Mouse (Mus musculus) gastrocnemius, postnatal 14 days (tissue): ENCODE measurements around the gene Tnfrsf25. TPM values are rescaled to one million over a fixed set of nuclear protein-coding genes. Genes with fewer than 3 reads are reported as not detected.

Experiments
- DNase-seq: peaks from one replicate; pipeline ENCODE4 v3.0.0; 2021; ENCODE audit warnings: mixed read lengths
- intact Hi-C: fragments of 180-260 bp; cut with DNase I; formaldehyde crosslinking; loops from one replicate; pipeline ENCODE4 v1.15.1; 2025; ENCODE audit warnings: low total_unique reads
- total RNA-seq, 2 experiments: library from RNA; stranded (reverse); gene quantifications; 2 replicates each; pipeline ENCODE4 v1.2.3; 2021

Gene Tnfrsf25
- total RNA-seq, 2 experiments from 2014 or later: 0.74 to 1.1 TPM

DNA sequence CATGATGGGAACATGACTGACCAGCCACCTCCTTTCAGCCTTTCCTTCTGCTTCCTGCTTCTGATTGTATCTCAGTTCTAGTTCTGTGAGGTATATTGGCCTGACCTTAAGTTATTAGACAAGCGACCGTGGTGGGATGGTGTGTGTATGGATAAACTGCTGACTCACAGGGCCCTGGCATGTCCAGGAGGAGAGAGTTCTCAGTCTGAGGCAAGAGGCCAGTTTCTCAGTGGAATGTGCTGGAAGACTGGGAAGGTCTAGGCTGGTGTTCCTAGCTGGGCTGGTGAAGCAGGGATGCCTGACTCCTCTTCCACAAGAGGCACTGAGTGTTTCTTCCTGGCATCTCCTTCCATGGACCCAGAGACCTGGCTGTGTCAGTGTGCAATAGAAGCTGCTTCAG is 47.0 kb downstream of the Tnfrsf25 start:
- DNase-seq: no peak
- intact Hi-C loops: loop anchor here (10.0 kb wide), 1 partner anchor 272 kb away; no protein-coding TSS in a partner anchor

DNA sequence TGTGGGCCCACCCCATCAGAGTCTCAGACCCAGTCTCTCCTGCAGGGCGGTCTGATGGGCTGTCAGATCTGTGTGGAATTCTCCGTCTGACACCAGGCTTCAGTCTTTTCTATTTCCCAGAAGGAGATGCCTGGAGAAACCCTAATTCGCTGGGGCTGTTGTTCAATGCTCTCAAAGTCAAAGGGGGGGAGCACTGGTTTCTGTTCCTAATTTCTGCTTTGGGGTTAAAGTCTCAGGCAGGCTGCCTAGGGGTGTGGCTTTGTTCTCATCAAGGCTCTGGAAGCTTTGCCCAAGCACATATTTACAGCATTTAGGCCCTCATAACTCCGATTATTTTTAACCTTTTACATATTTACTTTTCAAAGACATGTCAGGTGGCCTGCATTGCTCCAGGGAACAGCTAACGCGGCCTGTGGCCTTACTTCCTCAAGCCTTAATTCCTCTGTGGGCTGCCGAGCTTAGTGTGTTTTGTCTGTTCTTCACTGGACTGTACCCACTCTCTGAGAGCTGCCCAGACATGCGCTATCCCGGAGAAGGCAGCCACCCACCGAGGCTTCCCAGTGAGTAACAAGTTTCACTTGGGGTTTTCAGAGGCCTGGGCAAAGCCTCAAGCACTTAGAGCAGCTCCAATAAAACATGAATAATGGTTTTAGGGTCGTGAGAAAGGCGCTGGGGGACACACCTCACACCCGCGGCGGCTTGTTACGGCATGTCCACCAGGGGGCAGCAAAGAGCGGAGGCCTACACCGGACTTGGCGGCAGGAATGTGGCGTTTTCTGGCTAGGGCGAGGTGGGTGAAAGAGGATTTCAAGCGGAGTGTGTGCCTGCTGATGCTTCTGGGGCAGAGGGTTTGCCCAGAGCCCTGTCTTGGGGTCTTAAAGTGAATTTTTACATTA is 49.5 kb downstream of the Tnfrsf25 start:
- intact Hi-C loops: loop anchor here (10.0 kb wide), 1 partner anchor 270 kb away; no protein-coding TSS in a partner anchor
- DNase-seq: peak; percentile 78

DNA sequence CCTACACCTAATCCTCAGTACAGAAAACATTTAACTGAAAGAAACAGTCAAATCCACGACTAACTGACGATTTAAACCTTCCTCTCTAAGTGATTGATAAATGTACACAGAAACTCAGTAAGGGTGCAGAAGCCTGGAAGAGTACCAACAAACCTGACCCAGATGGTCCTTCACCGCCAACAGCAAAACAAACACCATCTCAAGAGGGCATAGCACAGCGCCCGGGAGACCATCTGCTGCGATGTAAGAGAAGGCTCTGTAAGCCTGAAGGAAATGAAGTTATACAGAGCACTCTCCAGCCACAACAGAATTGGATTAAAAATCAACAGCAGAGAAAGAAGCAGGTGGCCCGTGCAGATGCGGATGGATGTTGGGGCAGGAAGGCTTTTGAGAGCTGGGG is 52.3 kb downstream of the Tnfrsf25 start:
- intact Hi-C loops: loop anchor here (10.0 kb wide), 1 partner anchor 267 kb away; no protein-coding TSS in a partner anchor
- DNase-seq: no peak

DNA sequence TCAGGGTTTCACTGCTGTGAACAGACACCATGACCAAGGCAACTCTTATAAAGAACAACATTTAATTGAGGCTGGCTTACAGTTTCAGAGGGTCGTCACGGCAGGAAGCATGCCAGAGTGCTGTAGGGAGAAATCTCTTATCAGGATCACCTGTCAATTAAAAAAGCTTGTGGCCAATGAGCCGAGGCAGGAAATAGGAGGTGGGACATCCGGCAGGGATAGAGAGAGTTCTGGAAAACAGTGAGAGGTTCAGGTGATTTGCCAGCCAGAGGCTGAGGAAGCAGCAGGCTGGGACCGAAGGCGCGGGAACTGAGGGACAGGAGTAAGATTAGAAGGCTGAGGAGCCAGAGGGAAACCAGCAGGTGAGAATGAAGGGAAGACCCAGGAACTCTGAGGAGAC is 53.4 kb downstream of the Tnfrsf25 start:
- intact Hi-C loops: loop anchor here (10.0 kb wide), 1 partner anchor 266 kb away; no protein-coding TSS in a partner anchor
- no peak for DNase-seq

Other genes starting within 250 kb of the Tnfrsf25 start
- gene Dnajc11, start 182.2 kb upstream of the Tnfrsf25 start, total RNA-seq: 10 to 100 TPM; 66.1 to 75.2 TPM
- gene Thap3, start 126.9 kb upstream of the Tnfrsf25 start, total RNA-seq: 10 to 100 TPM; 28.0 to 32.2 TPM
- 1 to 10 TPM; 4.1 to 4.4 TPM for gene Phf13, start 119.7 kb upstream of the Tnfrsf25 start, total RNA-seq
- gene Klhl21, start 107.1 kb upstream of the Tnfrsf25 start, total RNA-seq: 10 to 100 TPM; 26.9 to 31.8 TPM
- 1 to 10 TPM; 1.8 to 3.3 TPM for gene Zbtb48, start 88.3 kb upstream of the Tnfrsf25 start, total RNA-seq
- gene Tas1r1, start 77.4 kb upstream of the Tnfrsf25 start, total RNA-seq: 1 to 10 TPM in 1 of 2 experiments, under 1 TPM in 1; 0.80 to 1.3 TPM
- gene Nol9, start 76.6 kb upstream of the Tnfrsf25 start, total RNA-seq: 1 to 10 TPM; 7.7 to 9.1 TPM
- gene Plekhg5, start 43.4 kb upstream of the Tnfrsf25 start, total RNA-seq: 10 to 100 TPM; 11.2 to 17.1 TPM
- gene Espn, start 36.4 kb downstream of the Tnfrsf25 start, total RNA-seq: under 1 TPM; 0.58 to 0.90 TPM
- not detected for gene Hes2, start 42.9 kb downstream of the Tnfrsf25 start, total RNA-seq
- gene Acot7, start 62.2 kb downstream of the Tnfrsf25 start, total RNA-seq: 10 to 100 TPM; 12.5 to 13.2 TPM
- gene Gpr153, start 158.3 kb downstream of the Tnfrsf25 start, total RNA-seq: 10 to 100 TPM; 18.0 to 21.0 TPM
- gene Hes3, start 175.7 kb downstream of the Tnfrsf25 start, total RNA-seq: not detected
- 10 to 100 TPM; 16.0 to 19.0 TPM for gene Icmt, start 181.3 kb downstream of the Tnfrsf25 start, total RNA-seq
- gene Rnf207, start 203.1 kb downstream of the Tnfrsf25 start, total RNA-seq: not detected
- 100 to 1,000 TPM; 233 to 251 TPM for gene Rpl22, start 209.8 kb downstream of the Tnfrsf25 start, total RNA-seq
- under 1 TPM; 0.11 to 0.45 TPM for gene Chd5, start 222.7 kb downstream of the Tnfrsf25 start, total RNA-seq